Mouse (Mus musculus) stomach, embryonic 16.5 days (tissue): ENCODE results near the gene BC030867. TPM values are rescaled to one million over a fixed set of nuclear protein-coding genes. Genes with fewer than 3 reads are reported as not detected.

Experiments used
- ATAC-seq: fragments of 200-750 bp; cut with Nextera tagmentation; 2 replicates; pipeline ENCODE4 v1.8.0; 2017; ENCODE audit warnings: moderate number of reproducible peaks, moderate TSS enrichment; ENCODE audit not compliant: insufficient read depth, low FRiP score
- H3K27ac ChIP-seq: fragments of 300-500 bp; sonication (generic); 2 replicates; pipeline ENCODE4 v1.5.1; 2014; ENCODE audit warnings: low read length
- H3K27me3 ChIP-seq: fragments of 300-500 bp; sonication (generic); 2 replicates; pipeline ENCODE4 v1.6.1; 2014; ENCODE audit warnings: low read length, control low read depth, mixed read lengths; ENCODE audit not compliant: control insufficient read depth, insufficient read depth
- H3K36me3 ChIP-seq: fragments of 300-500 bp; sonication (generic); 2 replicates; pipeline ENCODE4 v1.6.1; 2014; ENCODE audit warnings: low read length; ENCODE audit not compliant: control insufficient read depth, insufficient read depth
- H3K4me1 ChIP-seq: fragments of 300-500 bp; sonication (generic); 2 replicates; pipeline ENCODE4 v1.6.1; 2014; ENCODE audit warnings: low read length, control low read depth, mixed read lengths; ENCODE audit not compliant: control insufficient read depth, insufficient read depth
- H3K4me2 ChIP-seq: fragments of 300-500 bp; sonication (generic); 2 replicates; pipeline ENCODE4 v1.6.1; 2014; ENCODE audit warnings: low read depth, low read length, mixed read lengths
- H3K4me3 ChIP-seq: fragments of 300-500 bp; sonication (generic); replicated peaks from 2 replicates; pipeline ENCODE4 v1.5.1; 2014; ENCODE audit warnings: mild to moderate bottlenecking, low read length
- H3K9ac ChIP-seq: fragments of 300-500 bp; sonication (generic); 2 replicates; pipeline ENCODE4 v1.6.1; 2014; ENCODE audit warnings: low read length
- H3K9me3 ChIP-seq: fragments of 300-500 bp; sonication (generic); replicated peaks from 2 replicates; pipeline ENCODE4 v1.6.1; 2016; ENCODE audit warnings: low read length, control low read depth; ENCODE audit not compliant: control insufficient read depth
- WGBS: fragments of 180-500 bp; shearing (Covaris S2); extraction: QIAGEN DNeasy Blood & Tissue Kit; methylation state at CpG from one replicate; pipeline ENCODE4 v1.1.7; 2014; 5-methylcytosine and 5-hydroxymethylcytosine counted together
- microRNA-seq: library from miRNA; unstranded; fragments of <30 nt; microRNA quantifications from one replicate; pipeline ENCODE4, GENCODE M21; 2016
- polyA plus RNA-seq: library from polyadenylated mRNA; unstranded; fragments of >200 nt; fragmentation: Nextera tagmentation; extraction: Ambion mirVana; gene quantifications from 2 replicates; pipeline ENCODE4 v1.2.1, GENCODE M21; 2015

BC030867 gene
- polyA plus RNA-seq, 1 experiment from 2014 or later: 12.4 TPM

DNA sequence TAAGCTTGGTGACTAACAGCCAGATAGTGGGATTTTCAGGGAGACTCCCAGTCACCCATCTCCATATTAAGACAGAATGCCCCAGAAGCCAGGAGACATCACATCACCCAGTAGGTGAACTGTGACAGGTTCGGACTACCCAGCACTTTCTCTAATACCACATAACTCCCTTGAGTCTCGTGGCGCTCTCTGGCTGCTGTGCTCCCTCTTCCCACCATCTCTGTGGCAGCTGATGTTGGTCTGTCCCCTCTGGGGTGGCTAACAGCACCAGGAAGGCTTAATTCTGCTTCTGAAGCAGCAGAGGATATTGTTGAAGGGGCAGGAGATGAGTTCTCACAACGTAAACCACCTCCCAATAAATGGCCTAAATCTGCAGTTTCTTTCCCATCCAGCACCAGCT, 63.3 kb downstream of the BC030867 start:
- Histone ChIP-seq H3K9me3 (no peaks in the 10 kb centered on the region), H3K27ac (no peak overlapping the region), H3K27me3 (no peaks in the 10 kb centered on the region), H3K9ac (no peak overlapping the region), H3K4me2 (no peak overlapping the region), H3K4me3 (no peak overlapping the region), H3K4me1 (peaks cover 36% of the 10 kb centered on the region), H3K36me3 (peaks cover 30% of the 10 kb centered on the region)
- ATAC-seq: no peak
- 88% methylated on average over 4 of the region's 4 CpGs for WGBS

- H3K4me2 ChIP-seq: no peak overlapping the region
- H3K9me3 ChIP-seq: no peaks in the 10 kb centered on the region
- no peak for ATAC-seq
- H3K36me3 ChIP-seq: peaks cover 23% of the 10 kb centered on the region
- H3K4me1 ChIP-seq: peaks cover 36% of the 10 kb centered on the region
- no peak overlapping the region; the same call in 1 of the 2 replicates for H3K9ac ChIP-seq
- WGBS: 85% methylated on average over 6 of the region's 6 CpGs
- no peak overlapping the region for H3K4me3 ChIP-seq
- no peak overlapping the region for H3K27ac ChIP-seq
- H3K27me3 ChIP-seq: no peaks in the 10 kb centered on the region
Measured at GRCm38 (mm10) chr11:102312586-102312985, 63.9 kb downstream of the BC030867 start.

GRCm38 (mm10) chr11:102314321-102314720, 65.6 kb downstream of the BC030867 start:
- Histone ChIP-seq H3K27me3 (no peaks in the 10 kb centered on the region), H3K36me3 (peaks cover 15% of the 10 kb centered on the region), H3K9me3 (no peaks in the 10 kb centered on the region), H3K27ac (no peak overlapping the region), H3K4me1 (peaks cover 28% of the 10 kb centered on the region), H3K9ac (no peak overlapping the region), H3K4me2 (no peak overlapping the region), H3K4me3 (no peak overlapping the region)
- ATAC-seq: no peak
- 75% methylated on average over 12 of the region's 12 CpGs for WGBS

Small RNAs within 50 kb of the gene (microRNA-seq; reads per million reads assigned to microRNA genes)
- 1.5 reads per million for gene Mir8101

Other genes with a start within 250 kb of the BC030867 start
- 7.4 and 9.6 TPM in 2 replicates for gene Mpp3, start 220.4 kb upstream of the BC030867 start, polyA plus RNA-seq
- 2.9 and 3.5 TPM in 2 replicates for gene Cd300lg, start 207.4 kb upstream of the BC030867 start, polyA plus RNA-seq
- gene Mpp2, start 160.4 kb upstream of the BC030867 start, polyA plus RNA-seq: 7.9 and 8.3 TPM in 2 replicates
- gene Ppy, start 147.6 kb upstream of the BC030867 start, polyA plus RNA-seq: 6.0 and 6.7 TPM in 2 replicates
- gene Pyy, start 141.1 kb upstream of the BC030867 start, polyA plus RNA-seq: 40.5 and 56.0 TPM in 2 replicates
- gene Nags, start 103.4 kb upstream of the BC030867 start, polyA plus RNA-seq: 3.2 and 4.2 TPM in 2 replicates
- gene Tmem101, start 92.5 kb upstream of the BC030867 start, polyA plus RNA-seq: 27.9 and 29.0 TPM in 2 replicates
- gene Lsm12, start 63.6 kb upstream of the BC030867 start, polyA plus RNA-seq: 79.2 and 85.4 TPM in 2 replicates
- gene G6pc3, start 59.3 kb upstream of the BC030867 start, polyA plus RNA-seq: 28.0 and 28.7 TPM in 2 replicates
- 60.6 and 67.4 TPM in 2 replicates for gene Hdac5, start 18.7 kb upstream of the BC030867 start, polyA plus RNA-seq
- gene Asb16, start 19.9 kb downstream of the BC030867 start, polyA plus RNA-seq: 0.12 TPM in 1 of 2 replicates, not detected in the other
- 53.0 and 53.4 TPM in 2 replicates for gene Tmub2, start 36.0 kb downstream of the BC030867 start, polyA plus RNA-seq
- 12.2 and 13.2 TPM in 2 replicates for gene Atxn7l3, start 47.7 kb downstream of the BC030867 start, polyA plus RNA-seq
- 70.5 and 71.4 TPM in 2 replicates for gene Ubtf, start 70.9 kb downstream of the BC030867 start, polyA plus RNA-seq
- gene Slc4a1, start 117.3 kb downstream of the BC030867 start, polyA plus RNA-seq: 38.9 and 47.2 TPM in 2 replicates
- gene Rundc3a, start 144.5 kb downstream of the BC030867 start, polyA plus RNA-seq: 6.8 and 7.6 TPM in 2 replicates
- gene Slc25a39, start 159.1 kb downstream of the BC030867 start, polyA plus RNA-seq: 239 and 243 TPM in 2 replicates
- 187 and 207 TPM in 2 replicates for gene Grn, start 181.4 kb downstream of the BC030867 start, polyA plus RNA-seq
- 2.5 and 3.3 TPM in 2 replicates for gene Fam171a2, start 198.8 kb downstream of the BC030867 start, polyA plus RNA-seq
- 8.6 and 10.8 TPM in 2 replicates for gene Itga2b, start 221.2 kb downstream of the BC030867 start, polyA plus RNA-seq